ENCODE assay signal across 9 mouse cellular contexts in genomic region chr3:56000259-56000658, GRCm38 (mm10).
A peak's percentile ranks its signal among the peaks of the same experiment; 100 is the strongest.
DNase-seq lines count a peak whose midpoint lies in the region; ATAC-seq and TF ChIP-seq lines count a peak whose summit lies in the region.
"Had no signal": no experiment of that assay in that cellular context is flagged by ENCODE, and none has a peak within 500 bp of the region (broad histone marks: within the 10 kb centered on the region; RNA-seq: fewer than 3 reads in every experiment).

No protein-coding gene starts in this region.

- H3K79me2 ChIP-seq in heart, adult 2 months (replicated peaks; ENCODE audit: control insufficient read depth, insufficient read depth, low read length) = no peaks in the 10 kb centered on the region

- no peaks in the 10 kb centered on the region for H3K4me1 ChIP-seq in heart, adult 2 months (ENCODE audit: control insufficient read depth, insufficient read depth, low read length)
- H3K4me1 ChIP-seq: limb, embryonic 12.5 days had no signal

- peak; percentile 63 for ATAC-seq in inflammation-experienced regulatory T-cells, adult 6 months

- H3K27me3 ChIP-seq in heart, adult 2 months (ENCODE audit: control insufficient read depth, insufficient read depth, low read length) = no peaks in the 10 kb centered on the region
- H3K27me3 ChIP-seq: limb, embryonic 12.5 days had no signal

- H3K4me3 ChIP-seq in heart, adult 2 months = no peak overlapping the region
- H3K4me3 ChIP-seq: limb, embryonic 12.5 days had no signal

- TF ChIP-seq CTCF in heart, adult 2 months (IDR thresholded peaks at IDR 0.05) = peak; percentile 92

- TF ChIP-seq EP300 in heart, adult 2 months (IDR thresholded peaks at IDR 0.05; ENCODE audit: insufficient read depth, low read depth, low read length) = no peak

- 2% methylated on average over 1 of the region's 1 CpGs for WGBS in heart, adult 2 months

- no peak overlapping the region for H3K9ac ChIP-seq in heart, adult 2 months (ENCODE audit: low read depth, low read length)
- H3K9ac ChIP-seq: limb, embryonic 12.5 days had no signal

- no peak for DNase-seq in heart, adult 2 months
- DNase-seq in heart, postnatal 25 days (ENCODE audit: low spot score) = no peak
- peak; percentile 19 for DNase-seq in CD4-positive helper T cell, adult 2 months (ENCODE audit: low read depth, low spot score)
- peak; percentile 16 for DNase-seq in c-Kit-negative CD71-positive TER-119-positive erythroid progenitor cells, embryonic 14.5 days (ENCODE audit: low read depth, low spot score)
- no peak for DNase-seq in ovary, postnatal 10 days (ENCODE audit: low spot score)
- no peak for DNase-seq in adrenal gland, adult 2 months
- no peak for DNase-seq in urinary bladder, postnatal 10 days (ENCODE audit: low spot score)

- intact Hi-C loops in heart, adult 2 months (cut with DNase I) = loop anchor here (2.0 to 10.0 kb wide), 4 partner anchors 185 to 1201 kb away; partner anchors contain the start of gene Nbea
- intact Hi-C loops in heart, postnatal 25 days (cut with DNase I) = loop anchor here (10.0 kb wide), 1 partner anchor 625 kb away; no protein-coding TSS in a partner anchor

- TF ChIP-seq POLR2A in heart, adult 2 months (IDR thresholded peaks at IDR 0.05; ENCODE audit: insufficient read depth, low read depth, low read length) = no peak

- H3K36me3 ChIP-seq in heart, adult 2 months (ENCODE audit: control insufficient read depth, insufficient read depth, low read length) = no peaks in the 10 kb centered on the region

- H3K27ac ChIP-seq in heart, adult 2 months = no peak overlapping the region
- H3K27ac ChIP-seq: limb, embryonic 12.5 days had no signal

Comparison
In these comparisons a context has a peak if more than half of its experiments do, and no peak if none do; other contexts are left out.
1. DNase-seq: peak in CD4-positive helper T cell, adult 2 months (single experiment) and c-Kit-negative CD71-positive TER-119-positive erythroid progenitor cells, embryonic 14.5 days (single experiment); none in heart, adult 2 months (0 of 2), heart, postnatal 25 days (single experiment), ovary, postnatal 10 days (single experiment), adrenal gland, adult 2 months (single experiment) and urinary bladder, postnatal 10 days (single experiment).